Mouse (Mus musculus): ENCODE measurements at regions not wholly inside any gene's neighbourhood (a gene's known extent, or its start where the extent isn't known, plus 50 kb on each side); places are given as distances from the start of the nearest gene placed in this dataset.

DNA sequence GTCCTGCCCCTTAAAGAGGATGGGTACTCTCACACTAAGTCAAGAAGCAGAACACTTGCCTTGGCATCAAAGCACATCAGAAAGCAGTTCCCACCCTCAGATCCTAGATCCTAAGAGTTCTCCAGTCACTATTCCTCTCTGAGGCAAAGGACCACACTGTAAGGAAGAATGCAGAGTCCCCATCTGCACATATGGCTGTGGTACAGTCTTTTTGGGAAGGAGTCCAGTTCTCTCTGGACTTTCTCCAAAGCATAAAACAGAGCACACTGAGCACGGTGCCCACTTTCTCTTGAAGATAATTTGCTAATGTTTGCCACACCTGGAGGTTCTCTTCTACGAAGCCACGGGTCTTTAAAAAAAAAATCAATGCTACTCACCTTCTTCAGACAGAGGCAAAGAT lies 238.7 kb upstream of the Lrrn1 start:
- no peak for ATAC-seq (replicated peaks; ENCODE audit: low read depth, poor library complexity, severe bottlenecking)

DNA sequence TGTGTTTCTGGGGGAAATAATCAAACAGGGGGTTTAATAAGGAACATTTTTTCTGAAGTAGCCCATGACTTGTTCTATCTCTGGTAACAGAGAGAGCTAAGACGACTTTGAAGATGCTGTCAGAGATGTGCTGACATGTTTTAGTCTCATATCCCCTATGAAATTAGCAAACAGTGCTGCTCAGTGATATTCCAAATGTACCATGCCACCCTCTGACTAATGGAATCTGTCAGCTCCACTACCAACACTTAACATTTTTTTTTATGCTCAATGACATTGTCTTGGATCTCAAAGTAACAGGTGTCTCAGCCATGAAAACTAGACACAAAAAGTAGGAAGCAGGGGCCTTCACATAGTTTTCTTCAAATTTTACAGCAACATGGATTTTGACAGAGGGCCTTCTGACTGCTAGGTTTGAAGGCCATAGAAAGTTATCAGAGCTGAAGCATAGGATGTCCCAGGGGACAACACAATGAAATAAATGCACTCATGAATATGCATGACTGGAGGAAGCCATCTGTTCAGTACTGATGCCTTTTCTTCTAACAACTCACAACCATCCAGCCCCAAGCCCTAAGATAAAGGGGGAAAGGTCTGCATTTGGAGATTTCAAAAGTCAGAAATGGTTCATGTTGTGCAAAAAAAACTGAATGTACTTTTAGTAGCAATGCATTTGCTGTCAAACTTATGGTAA lies 225.7 kb upstream of the Lrrn1 start:
- ATAC-seq (replicated peaks; ENCODE audit: low read depth, poor library complexity, severe bottlenecking) = no peak

DNA sequence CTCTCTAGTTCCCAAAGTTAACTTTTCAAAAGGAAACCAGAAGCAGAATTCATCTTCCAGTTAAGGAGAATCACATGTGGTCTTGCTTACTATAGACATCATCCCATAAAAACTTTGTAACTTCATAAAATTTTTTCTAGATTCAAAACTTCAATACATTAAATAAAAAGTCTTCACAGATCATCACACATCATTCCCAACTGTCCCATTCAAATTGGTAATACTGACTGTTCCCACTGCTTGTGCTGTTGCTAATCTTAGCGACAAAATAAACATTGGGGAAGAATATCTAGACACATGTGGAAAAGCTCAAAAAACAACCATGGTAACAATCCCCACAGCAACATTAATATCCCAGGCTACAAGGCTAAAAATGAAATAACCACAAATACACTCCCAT lies 210.0 kb upstream of the Lrrn1 start:
- ATAC-seq (replicated peaks; ENCODE audit: low read depth, poor library complexity, severe bottlenecking) = no peak

DNA sequence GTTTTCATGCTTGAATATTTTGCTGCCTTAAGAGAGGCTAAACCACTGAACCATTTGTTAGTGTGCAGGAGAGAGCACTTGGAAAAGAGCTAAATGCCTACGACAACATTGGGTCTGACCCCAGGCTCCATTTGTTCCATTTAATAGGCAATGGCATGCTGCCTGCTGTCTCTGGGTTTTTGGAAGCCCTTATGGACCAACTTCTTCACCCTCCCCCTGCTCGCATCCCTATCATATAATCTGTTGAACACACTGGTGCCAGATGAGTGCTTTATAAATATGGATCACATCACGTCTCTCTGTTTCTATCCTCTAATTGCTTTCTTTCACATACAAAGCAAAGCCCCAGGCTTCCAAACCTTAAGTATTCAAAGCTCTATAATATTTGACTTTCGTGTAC lies 179.1 kb upstream of the Lrrn1 start:
- ATAC-seq (replicated peaks; ENCODE audit: low read depth, poor library complexity, severe bottlenecking) = no peak

DNA sequence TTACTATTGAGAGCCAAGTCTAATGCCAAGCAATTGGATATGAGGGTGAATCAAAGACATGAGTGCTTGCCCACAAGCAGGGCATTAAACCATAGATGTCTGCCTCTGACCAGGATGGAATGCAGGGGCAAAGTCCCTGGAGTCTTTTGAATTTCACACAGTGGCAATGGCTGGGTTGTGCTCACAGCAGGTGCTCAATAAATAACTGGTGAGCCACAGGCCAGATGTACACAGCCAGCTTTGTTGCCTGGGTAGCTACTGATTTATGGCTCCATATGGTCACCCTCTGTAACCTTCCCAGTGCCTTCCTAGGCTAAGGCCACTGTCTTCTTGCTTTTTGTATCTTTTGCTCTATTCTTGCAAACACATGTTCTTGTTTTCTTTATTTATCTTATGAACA lies 154.3 kb upstream of the Lrrn1 start:
- no peak for ATAC-seq (replicated peaks; ENCODE audit: low read depth, poor library complexity, severe bottlenecking)

DNA sequence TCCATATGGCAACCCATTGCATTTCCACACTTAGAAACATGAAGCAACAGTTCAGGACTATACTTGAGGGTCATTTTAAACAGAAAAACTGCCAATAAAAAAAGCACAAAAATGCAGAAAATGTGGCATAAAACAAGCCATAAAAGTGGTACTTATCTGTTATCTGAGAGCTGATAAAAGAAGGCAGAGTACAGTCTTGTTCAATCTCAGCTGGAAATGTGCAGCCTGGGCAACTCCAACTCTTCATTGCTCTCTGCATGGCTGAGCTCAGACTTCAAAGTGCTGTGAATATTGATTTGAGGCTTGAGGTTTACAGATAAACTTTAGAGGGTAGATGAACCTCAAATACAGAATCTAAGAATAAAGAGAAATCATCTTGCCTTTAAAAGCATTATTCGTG lies 151.1 kb upstream of the Lrrn1 start:
- ATAC-seq (replicated peaks; ENCODE audit: low read depth, poor library complexity, severe bottlenecking) = no peak

DNA sequence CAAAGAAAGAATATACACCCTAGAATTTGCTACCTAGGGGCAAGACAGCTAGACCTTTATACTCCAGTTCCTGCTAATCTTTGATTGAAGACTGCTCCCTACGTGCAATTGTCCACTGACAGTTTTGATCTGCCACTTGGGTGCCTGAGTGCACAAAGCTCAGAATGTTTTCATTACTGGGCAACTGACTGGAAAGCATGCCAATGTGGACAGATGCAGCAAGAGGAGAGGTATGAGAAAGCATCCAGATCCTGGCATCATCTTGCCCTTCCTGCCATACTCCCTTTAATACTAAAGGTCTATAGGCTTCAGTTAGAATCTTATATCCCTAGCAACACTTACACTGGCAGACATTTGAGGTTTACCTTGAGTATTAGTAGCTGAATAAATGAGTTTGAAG lies 148.9 kb upstream of the Lrrn1 start:
- no peak for ATAC-seq (replicated peaks; ENCODE audit: low read depth, poor library complexity, severe bottlenecking)

DNA sequence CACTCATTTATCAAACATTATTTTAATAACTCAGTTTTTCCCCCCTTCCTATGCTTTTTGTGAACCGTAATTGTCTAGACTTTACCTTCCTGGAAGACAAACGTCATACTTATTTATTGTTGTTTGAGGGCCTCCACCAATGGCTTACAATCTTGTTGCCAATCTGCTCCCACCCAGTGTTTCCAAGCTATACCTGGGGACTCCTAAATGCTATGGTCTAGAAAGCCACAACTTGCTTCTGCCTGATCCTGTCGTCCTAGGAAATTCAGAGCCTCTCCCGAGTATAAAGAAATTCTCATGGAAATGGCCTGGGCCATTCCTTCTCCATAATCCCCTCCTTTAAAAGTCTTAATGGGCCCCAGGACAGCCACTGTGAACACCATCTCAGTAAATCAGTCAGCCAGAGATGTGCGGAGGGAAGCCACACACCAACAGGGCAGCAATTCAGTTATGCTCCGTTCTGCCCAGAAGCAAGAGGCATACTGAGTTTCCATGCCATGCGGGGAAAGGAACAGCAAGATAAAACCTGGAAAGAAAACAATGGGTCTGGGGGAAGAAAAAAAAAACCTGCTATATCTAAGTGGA lies 143.4 kb upstream of the Lrrn1 start:
- no peak for ATAC-seq (replicated peaks; ENCODE audit: low read depth, poor library complexity, severe bottlenecking)

DNA sequence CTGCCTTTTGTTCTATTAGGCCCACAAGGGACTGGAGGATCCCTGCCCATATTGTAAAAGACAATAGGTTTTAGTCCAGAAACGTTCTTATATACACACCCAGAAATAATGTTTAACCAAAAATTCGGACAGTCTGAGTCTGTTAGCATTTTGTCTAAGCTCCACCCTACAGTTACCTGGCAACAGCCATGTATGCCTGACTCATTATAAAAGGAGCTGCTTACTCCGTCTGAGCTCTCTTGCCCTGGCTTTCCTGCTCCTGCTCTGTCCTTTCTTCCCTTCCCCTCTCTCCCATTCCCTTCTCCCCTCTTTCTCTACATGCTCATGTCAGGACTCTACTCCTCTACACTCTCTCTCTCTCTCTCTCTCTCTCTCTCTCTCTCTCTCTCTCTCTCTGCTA lies 139.7 kb upstream of the Lrrn1 start:
- ATAC-seq (replicated peaks; ENCODE audit: low read depth, poor library complexity, severe bottlenecking) = no peak

DNA sequence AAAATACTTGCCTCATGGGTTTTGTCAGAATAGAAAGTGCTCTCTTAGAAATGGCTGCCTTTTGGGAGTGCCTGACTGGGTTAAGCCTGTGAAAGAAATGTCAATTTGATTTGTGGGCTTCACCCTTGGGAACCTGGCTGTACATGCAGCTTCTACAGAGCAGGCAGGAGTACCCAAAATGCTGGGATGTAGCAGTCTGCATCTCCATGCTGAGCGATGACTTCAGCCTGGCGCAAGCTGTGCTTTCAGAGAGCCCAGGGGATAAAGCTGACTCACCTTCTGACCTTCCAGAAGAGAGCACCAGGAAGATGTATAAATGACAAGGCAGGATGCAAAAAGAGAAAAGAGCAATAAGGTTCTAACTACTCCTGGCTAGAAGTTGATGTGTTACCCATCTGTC lies 135.0 kb upstream of the Lrrn1 start:
- ATAC-seq (replicated peaks; ENCODE audit: low read depth, poor library complexity, severe bottlenecking) = no peak

DNA sequence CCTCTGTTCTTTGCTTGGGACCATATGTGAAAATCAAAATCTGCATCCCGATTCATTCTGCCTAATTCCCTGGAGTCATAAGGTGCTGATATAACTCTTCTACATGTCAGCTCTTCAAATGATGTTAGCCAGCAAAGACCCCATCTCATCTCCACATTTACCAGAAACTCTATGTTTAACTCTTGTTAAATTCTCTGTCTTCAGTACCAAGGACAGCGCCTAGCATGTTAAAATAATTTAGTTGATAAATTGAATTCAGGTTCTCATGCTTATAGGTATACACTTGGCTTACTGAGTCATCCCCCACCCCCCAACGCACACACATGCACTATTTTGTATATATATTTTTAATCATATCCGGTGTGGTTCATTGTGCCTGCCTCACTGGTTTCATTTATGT lies 113.8 kb upstream of the Lrrn1 start:
- ATAC-seq (replicated peaks; ENCODE audit: low read depth, poor library complexity, severe bottlenecking) = no peak

DNA sequence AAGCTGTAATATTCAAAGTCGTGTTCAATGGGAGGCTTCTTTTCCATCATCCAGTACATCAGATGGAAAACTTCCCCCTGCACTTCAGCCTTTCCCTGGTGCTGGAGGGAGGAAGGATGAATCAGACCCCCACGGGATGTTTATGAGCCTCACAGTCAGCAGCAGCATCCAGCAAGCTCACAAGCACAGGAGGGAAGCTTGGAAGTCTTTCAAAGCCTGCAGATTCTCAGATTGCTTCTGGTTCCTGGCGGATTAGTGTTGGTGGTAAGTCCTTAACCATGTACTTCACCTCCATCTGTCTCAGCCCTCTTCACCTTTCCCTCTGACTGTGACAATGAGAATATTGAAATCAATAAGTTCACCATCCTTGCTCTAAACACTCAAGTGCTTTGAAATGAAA lies 107.5 kb upstream of the Lrrn1 start:
- no peak for ATAC-seq (replicated peaks; ENCODE audit: low read depth, poor library complexity, severe bottlenecking)

DNA sequence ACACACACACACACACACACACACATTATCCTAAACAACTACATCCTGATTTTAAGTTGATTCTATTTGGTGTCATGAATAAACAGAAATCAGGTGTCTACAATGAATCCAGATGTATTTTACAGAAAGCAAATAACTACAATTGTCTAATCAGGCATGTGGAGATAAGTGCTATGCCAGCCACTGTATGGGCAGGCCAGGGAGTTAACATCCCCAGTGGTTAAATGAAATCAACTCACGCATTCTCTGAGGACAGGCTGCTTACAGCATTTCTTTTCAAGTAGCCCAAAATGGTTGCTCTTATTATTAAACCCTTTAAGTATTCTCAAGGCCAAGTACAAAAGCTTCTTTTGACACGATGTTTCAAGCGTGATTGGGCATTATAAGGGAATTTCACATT lies 103.0 kb upstream of the Lrrn1 start:
- no peak for ATAC-seq (replicated peaks; ENCODE audit: low read depth, poor library complexity, severe bottlenecking)

DNA sequence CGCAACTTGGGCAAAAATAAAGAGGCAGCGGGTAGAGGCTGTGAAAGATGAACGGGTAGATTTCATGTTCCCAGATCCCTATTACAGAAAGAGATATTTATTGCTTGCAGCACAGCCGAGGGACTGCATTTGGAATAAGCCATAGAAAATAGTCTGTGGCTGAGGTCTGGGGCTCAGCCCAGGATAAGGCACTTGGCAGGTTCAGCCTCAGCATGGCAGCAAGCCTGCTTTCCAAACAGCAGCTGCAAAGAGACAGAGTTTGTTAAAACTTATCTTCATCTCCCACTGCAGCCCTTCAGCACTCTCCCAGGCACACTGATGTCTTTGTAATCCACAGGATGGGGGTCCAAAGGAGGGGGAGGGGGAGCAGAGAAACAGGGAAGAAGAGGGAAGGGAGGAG lies 98.5 kb upstream of the Lrrn1 start:
- no peak for ATAC-seq (replicated peaks; ENCODE audit: low read depth, poor library complexity, severe bottlenecking)

DNA sequence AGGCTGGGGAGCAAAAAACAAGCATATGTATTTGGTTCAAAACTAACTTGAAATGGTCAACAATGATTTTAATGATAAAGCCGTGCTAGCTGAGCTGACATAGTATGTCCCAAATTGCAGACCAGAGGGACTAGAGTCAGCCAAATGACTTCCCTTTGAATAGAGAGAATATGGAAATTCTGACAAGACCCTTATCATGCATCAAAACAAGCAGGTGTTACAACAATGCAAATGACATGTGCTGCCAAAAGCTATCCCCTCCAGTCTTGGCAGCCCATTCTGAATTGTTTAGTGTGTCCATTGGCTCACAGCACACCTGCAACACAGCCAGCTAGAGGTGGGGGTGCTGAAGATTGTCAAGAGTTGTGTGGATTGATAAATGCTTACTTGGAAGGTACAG lies 87.5 kb upstream of the Lrrn1 start:
- ATAC-seq (replicated peaks; ENCODE audit: low read depth, poor library complexity, severe bottlenecking) = no peak

DNA sequence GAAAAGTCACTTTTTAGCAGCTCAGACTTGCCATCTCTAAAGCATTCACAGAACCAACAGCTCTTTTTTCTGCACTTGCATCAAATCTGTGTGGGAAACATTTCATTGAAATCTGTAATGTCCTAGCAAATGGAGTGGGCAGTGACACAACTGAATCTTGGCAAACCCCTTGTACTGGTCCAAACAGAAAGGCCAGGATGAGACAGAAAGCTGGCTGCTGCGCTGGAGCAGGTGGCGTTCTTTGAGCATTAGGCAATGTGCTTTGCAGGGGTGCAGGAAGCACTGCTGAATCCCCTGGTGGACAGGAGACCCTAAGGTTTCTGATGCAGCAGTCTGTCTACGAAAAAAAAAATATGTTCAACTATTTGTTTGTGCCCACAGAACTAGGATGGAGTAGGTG lies 85.2 kb upstream of the Lrrn1 start:
- ATAC-seq (replicated peaks; ENCODE audit: low read depth, poor library complexity, severe bottlenecking) = no peak

DNA sequence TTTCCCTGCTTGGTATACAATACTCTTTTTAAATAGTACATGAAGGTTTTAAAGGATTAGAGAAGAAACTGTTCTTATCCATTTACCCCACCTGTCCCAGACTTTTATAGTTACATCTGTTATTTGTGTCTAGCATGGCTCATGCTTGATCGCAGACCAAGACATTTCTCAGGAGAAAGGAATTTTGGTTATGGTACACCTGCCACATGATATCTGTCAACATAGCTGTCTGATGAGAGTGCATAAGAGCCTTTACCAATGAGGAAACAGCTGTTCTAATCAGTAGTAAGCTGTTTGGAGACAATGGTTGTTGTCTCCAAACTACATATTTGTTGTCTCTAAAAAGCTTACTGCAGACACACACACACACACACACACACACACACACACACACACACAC lies 70.3 kb upstream of the Lrrn1 start:
- ATAC-seq (replicated peaks; ENCODE audit: low read depth, poor library complexity, severe bottlenecking) = no peak

DNA sequence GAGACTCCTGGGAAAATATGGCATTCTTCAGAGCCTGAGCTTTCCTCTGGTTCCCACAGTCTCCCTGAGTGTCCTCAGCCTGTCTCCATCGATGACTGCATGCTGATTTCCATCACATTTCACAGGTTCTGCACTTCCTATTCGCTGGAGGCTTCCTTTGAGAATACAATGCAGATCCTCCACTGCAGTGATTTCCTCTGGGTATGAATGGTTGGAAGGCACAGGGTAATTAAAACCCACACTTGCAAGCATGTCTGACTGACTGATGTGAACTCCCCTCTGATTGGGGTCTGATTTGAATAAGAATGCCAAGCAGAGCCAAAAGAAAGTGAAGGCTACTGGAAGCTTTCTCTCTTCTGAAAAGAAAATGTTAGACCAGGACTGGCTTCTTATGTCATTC lies 67.1 kb upstream of the Lrrn1 start:
- ATAC-seq (replicated peaks; ENCODE audit: low read depth, poor library complexity, severe bottlenecking) = no peak

DNA sequence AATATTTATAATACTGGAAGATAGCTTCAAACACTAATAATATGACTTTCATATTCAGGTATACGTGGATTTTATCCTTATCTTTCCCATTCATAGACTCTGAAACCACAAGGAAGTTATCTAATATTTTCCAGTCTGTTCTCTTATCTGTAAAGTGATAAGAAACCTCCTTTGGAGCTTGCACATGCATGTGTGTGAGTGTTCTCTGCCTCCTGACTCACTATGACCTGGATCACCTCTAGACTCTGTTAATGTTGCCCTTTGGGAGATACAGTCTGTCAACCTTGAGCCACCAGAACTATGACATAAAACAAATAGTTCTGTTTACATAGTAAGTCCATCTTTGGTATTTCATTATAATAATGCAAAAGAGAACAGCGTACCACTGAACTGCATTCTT lies 56.2 kb upstream of the Lrrn1 start:
- no peak for ATAC-seq (replicated peaks; ENCODE audit: low read depth, poor library complexity, severe bottlenecking)

DNA sequence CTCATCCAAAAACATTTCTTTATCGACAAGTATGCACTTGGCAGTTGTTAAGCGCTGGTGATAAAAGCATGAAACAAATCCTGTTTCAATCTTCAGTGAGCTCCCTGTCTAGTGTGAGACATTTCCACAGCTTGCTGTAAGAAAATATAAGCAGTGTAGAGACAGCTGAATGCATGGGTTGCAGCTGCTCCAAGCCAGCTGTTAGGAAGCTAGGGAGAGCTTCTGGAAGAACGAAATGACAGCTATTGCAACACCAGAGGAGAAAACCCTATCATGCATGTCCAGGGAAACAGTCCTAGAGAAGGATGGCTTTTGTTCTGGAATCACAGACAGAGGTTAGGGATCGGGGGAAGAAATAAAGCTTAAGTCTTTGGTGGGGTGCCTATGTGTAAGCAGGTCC lies 55.4 kb upstream of the Lrrn1 start:
- no peak for ATAC-seq (replicated peaks; ENCODE audit: low read depth, poor library complexity, severe bottlenecking)
